Mouse (Mus musculus): Measurements from ENCODE around the gene Glcci1. TPM values are rescaled to one million over a fixed set of nuclear protein-coding genes. Genes with fewer than 3 reads are reported as not detected.

The Glcci1 gene
- total RNA-seq, 2 experiments from 2014 or later = 42.7 to 46.6 TPM

GRCm38 (mm10) chr6:8545780-8546179 lies 36.4 kb downstream of the Glcci1 start:
- no peak for DNase-seq (ENCODE audit: low spot score in 2 of 2)

- DNase-seq (ENCODE audit: low spot score in 2 of 2) = no peak
These were observed 41.8 kb downstream of the Glcci1 start for GRCm38 (mm10) chr6:8551155-8551554.

- no peak for DNase-seq (ENCODE audit: low spot score in 2 of 2)
These were observed 47.6 kb downstream of the Glcci1 start for GRCm38 (mm10) chr6:8556849-8557571.

- no peak for DNase-seq (ENCODE audit: low spot score in 2 of 2)
These were observed 51.3 kb downstream of the Glcci1 start for GRCm38 (mm10) chr6:8560682-8561081.

- peak; percentile 8 to 24 for DNase-seq (ENCODE audit: low spot score in 2 of 2)
These were observed 73.0 kb downstream of the Glcci1 start for GRCm38 (mm10) chr6:8582377-8582776.

- DNase-seq (ENCODE audit: low spot score in 2 of 2) = no peak
These were observed 74.5 kb downstream of the Glcci1 start for GRCm38 (mm10) chr6:8583892-8584291.

- no peak for DNase-seq (ENCODE audit: low spot score in 2 of 2)
These were observed 82.3 kb downstream of the Glcci1 start for GRCm38 (mm10) chr6:8591665-8592064.

GRCm38 (mm10) chr6:8617369-8617768 lies 108.0 kb downstream of the Glcci1 start:
- DNase-seq (ENCODE audit: low spot score in 2 of 2) = no peak

- DNase-seq (ENCODE audit: low spot score in 2 of 2) = no peak
These were observed 110.4 kb downstream of the Glcci1 start for GRCm38 (mm10) chr6:8619582-8620350.

GRCm38 (mm10) chr6:8623045-8623444 lies 113.6 kb downstream of the Glcci1 start:
- no peak for DNase-seq (ENCODE audit: low spot score in 2 of 2)

- DNase-seq (ENCODE audit: low spot score in 2 of 2) = no peak
These were observed 118.8 kb downstream of the Glcci1 start for GRCm38 (mm10) chr6:8628226-8628625.

- no peak for DNase-seq (ENCODE audit: low spot score in 2 of 2)
These were observed 119.4 kb downstream of the Glcci1 start for GRCm38 (mm10) chr6:8628715-8629267.

GRCm38 (mm10) chr6:8630531-8630930 lies 121.1 kb downstream of the Glcci1 start:
- no peak for DNase-seq (ENCODE audit: low spot score in 2 of 2)

- no peak for DNase-seq (ENCODE audit: low spot score in 2 of 2)
These were observed 122.0 kb downstream of the Glcci1 start for GRCm38 (mm10) chr6:8631362-8631761.

GRCm38 (mm10) chr6:8631986-8632632 lies 122.7 kb downstream of the Glcci1 start:
- DNase-seq (ENCODE audit: low spot score in 2 of 2) = no peak

GRCm38 (mm10) chr6:8632701-8633100 lies 123.3 kb downstream of the Glcci1 start:
- DNase-seq (ENCODE audit: low spot score in 2 of 2) = no peak

- peak in 1 of 2 experiments; percentile 47 for DNase-seq (ENCODE audit: low spot score in 2 of 2)
These were observed 128.7 kb downstream of the Glcci1 start for GRCm38 (mm10) chr6:8638122-8638521.

- no peak for DNase-seq (ENCODE audit: low spot score in 2 of 2)
These were observed 129.5 kb downstream of the Glcci1 start for GRCm38 (mm10) chr6:8638899-8639298.

- DNase-seq (ENCODE audit: low spot score in 2 of 2) = no peak
These were observed 130.1 kb downstream of the Glcci1 start for GRCm38 (mm10) chr6:8639526-8639925.

- no peak for DNase-seq (ENCODE audit: low spot score in 2 of 2)
These were observed 131.5 kb downstream of the Glcci1 start for GRCm38 (mm10) chr6:8640863-8641262.

- DNase-seq (ENCODE audit: low spot score in 2 of 2) = no peak
These were observed 135.3 kb downstream of the Glcci1 start for GRCm38 (mm10) chr6:8644703-8645102.

- DNase-seq (ENCODE audit: low spot score in 2 of 2) = no peak
These were observed 136.3 kb downstream of the Glcci1 start for GRCm38 (mm10) chr6:8645708-8646107.

Data from layer of hippocampus, postnatal 14 days (tissue).